Comparison of ENCODE assay signal across 30 mouse cellular contexts in the genomic region with DNA sequence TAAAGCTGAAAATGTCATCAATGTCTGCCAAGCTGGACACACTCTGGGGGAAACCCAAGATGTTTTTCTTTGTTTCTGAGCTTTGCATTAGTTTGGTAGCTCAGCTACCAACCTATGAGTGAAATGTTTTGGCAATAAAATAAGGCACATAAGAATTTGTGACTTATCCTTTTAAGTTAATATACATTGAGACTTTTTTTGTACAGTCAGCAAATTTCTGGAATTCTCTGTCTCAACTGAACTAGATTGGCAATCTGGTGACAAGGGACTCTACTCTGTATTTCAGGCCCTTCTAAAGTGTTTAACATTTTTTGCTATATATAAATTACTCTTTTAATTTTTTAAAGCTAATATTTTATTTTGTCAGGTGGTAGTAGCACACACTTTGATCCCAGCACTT.
"Had no signal": no experiment of that assay in that cellular context is flagged by ENCODE, and none has a peak within 500 bp of the region (broad histone marks: within the 10 kb centered on the region; RNA-seq: fewer than 3 reads in every experiment).

No protein-coding gene starts in this region.

- H3K9ac ChIP-seq: limb, embryonic 12.5 days; limb, embryonic 13.5 days; limb, embryonic 15.5 days; liver, embryonic 12.5 days; liver, embryonic 13.5 days; liver, embryonic 14.5 days; liver, embryonic 15.5 days; liver, postnatal 0 days; lung, embryonic 14.5 days; lung, embryonic 15.5 days; midbrain, embryonic 12.5 days; midbrain, embryonic 13.5 days; midbrain, embryonic 15.5 days; neural tube, embryonic 12.5 days had no signal

- H3K4me3 ChIP-seq: limb, embryonic 10.5 days; limb, embryonic 12.5 days; limb, embryonic 13.5 days; limb, embryonic 15.5 days; liver, embryonic 12.5 days; liver, embryonic 13.5 days; liver, embryonic 15.5 days; lung, embryonic 15.5 days; megakaryocyte, embryonic 14.5 days; midbrain, embryonic 10.5 days; midbrain, embryonic 12.5 days; midbrain, embryonic 13.5 days; midbrain, embryonic 15.5 days; myocyte; neural tube, embryonic 12.5 days had no signal

- H3K4me1 ChIP-seq: limb, embryonic 10.5 days; limb, embryonic 12.5 days; limb, embryonic 13.5 days; limb, embryonic 15.5 days; liver, embryonic 12.5 days; liver, embryonic 13.5 days; liver, embryonic 15.5 days; lung, embryonic 15.5 days; megakaryocyte, embryonic 14.5 days; midbrain, embryonic 10.5 days; midbrain, embryonic 12.5 days; midbrain, embryonic 13.5 days; midbrain, embryonic 15.5 days; neural tube, embryonic 12.5 days had no signal

- H3K27me3 ChIP-seq: limb, embryonic 12.5 days; limb, embryonic 13.5 days; limb, embryonic 15.5 days; liver, embryonic 12.5 days; liver, embryonic 13.5 days; liver, embryonic 15.5 days; lung, embryonic 15.5 days; megakaryocyte, embryonic 14.5 days; midbrain, embryonic 12.5 days; midbrain, embryonic 13.5 days; midbrain, embryonic 15.5 days; neural tube, embryonic 12.5 days had no signal

- H3K27ac ChIP-seq: limb, embryonic 10.5 days; limb, embryonic 12.5 days; limb, embryonic 13.5 days; limb, embryonic 15.5 days; liver, embryonic 12.5 days; liver, embryonic 13.5 days; liver, embryonic 14.5 days; liver, embryonic 15.5 days; lung, embryonic 15.5 days; macrophage; midbrain, embryonic 10.5 days; midbrain, embryonic 12.5 days; midbrain, embryonic 13.5 days; midbrain, embryonic 15.5 days; neural tube, embryonic 12.5 days had no signal

- DNase-seq: left cerebral cortex, postnatal 4 days; liver; liver, embryonic 13.5 days; liver, postnatal 0 days; lung, adult 18-20 months; lung, adult 2 months; lung, embryonic 14.5 days; lung, postnatal 10 days; lung, postnatal 14 days; lung, postnatal 36 days; lung, postnatal 4 days; midbrain, embryonic 14.5 days had no signal

- H3K4me2 ChIP-seq: limb, embryonic 12.5 days; limb, embryonic 13.5 days; limb, embryonic 15.5 days; liver, embryonic 11.5 days; liver, embryonic 12.5 days; liver, embryonic 13.5 days; liver, embryonic 15.5 days; lung, embryonic 14.5 days; lung, embryonic 15.5 days; midbrain, embryonic 11.5 days; midbrain, embryonic 12.5 days; midbrain, embryonic 13.5 days; midbrain, embryonic 15.5 days; neural tube, embryonic 12.5 days had no signal

- H3K9me3 ChIP-seq: limb, embryonic 10.5 days; limb, embryonic 12.5 days; limb, embryonic 13.5 days; limb, embryonic 15.5 days; liver, embryonic 12.5 days; liver, embryonic 13.5 days; liver, embryonic 15.5 days; lung, embryonic 15.5 days; megakaryocyte, embryonic 14.5 days; midbrain, embryonic 10.5 days; midbrain, embryonic 12.5 days; midbrain, embryonic 13.5 days; midbrain, embryonic 15.5 days; neural tube, embryonic 12.5 days had no signal

- H3K36me3 ChIP-seq: limb, embryonic 10.5 days; limb, embryonic 12.5 days; limb, embryonic 13.5 days; limb, embryonic 15.5 days; liver, embryonic 12.5 days; liver, embryonic 13.5 days; liver, embryonic 15.5 days; lung, embryonic 15.5 days; midbrain, embryonic 10.5 days; midbrain, embryonic 12.5 days; midbrain, embryonic 13.5 days; midbrain, embryonic 15.5 days; neural tube, embryonic 12.5 days had no signal
